Mouse (Mus musculus) telencephalon, adult 2 months (tissue): ENCODE data around the gene Fbxo30.
"Not testable (repeated sequence)": the region's sequence is repeated elsewhere in the genome, so short reads cannot be mapped to it uniquely, and the experiment has no call there.

ENCODE experiments used
- DNase-seq: peaks from one replicate; pipeline ENCODE4 v3.0.0-alpha.2; 2011; ENCODE audit warnings: low read depth, low spot score

The Fbxo30 gene

DNA sequence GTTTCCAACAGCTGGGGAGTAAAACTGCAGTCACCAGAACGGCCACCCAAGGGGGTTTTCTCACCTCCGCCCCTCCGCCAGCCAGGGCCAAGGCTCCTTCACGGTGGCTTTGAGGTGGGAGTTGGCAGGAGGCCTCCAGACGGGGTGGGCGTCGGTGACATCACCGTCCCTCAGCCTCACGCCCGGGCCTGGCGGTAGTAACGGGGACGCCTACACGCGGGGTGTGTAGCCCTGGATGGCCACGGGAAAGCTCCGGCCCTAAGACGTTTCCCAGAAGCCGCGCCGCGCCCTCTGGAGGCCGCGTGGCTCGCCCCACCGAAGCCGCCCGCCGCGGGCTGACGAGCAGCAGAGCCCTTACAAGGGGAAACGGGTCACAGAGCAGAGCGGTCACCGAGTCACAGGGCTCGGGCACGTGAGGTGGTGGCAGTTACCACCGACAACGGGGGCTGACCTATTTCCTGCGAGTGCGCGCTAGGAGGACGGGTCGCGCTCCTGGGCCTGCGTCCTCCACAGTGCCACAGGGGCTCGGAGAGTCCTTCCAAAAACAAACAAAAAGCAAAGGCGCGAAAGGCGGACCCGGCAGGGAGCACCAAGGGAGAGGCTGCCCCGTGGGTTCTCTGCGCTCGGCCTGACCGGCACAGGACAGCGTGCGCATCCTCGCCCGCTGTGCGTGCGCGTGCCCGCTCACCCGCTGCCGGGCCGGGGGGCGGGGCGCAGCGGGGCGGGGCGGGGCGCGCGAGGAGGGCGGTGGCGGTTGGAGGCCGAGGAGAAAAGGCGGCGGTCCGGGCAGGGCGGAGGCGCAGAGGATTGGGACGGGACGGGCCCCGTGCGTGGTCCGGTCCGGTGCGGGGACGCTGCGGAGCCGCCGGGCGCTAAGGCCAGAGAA lies at the start of gene Fbxo30:
Gene Fbxo30, plus strand, starts transcription at position 753 of the 886 bp plus-strand sequence.
- DNase-seq = peak; percentile 61

DNA sequence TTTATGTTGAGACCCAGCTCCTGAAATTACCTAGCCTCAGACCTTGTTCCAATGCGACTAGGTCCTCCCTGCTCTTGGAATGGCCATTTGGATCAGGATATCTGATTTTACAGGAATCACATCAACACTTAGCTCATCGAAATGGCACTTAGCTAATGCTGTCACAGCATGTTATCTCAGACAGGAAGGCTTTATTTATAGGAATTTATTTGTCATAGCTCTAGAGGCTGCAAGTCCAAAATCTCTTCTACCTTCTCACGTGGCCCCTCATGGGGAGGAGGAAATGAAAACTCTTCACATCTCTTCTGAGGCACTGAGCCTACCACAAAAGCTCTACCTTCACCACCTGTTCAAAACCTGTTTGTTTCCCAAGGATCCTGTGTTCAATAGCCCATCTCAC lies 47.9 kb upstream of the Fbxo30 start:
- DNase-seq = no peak

- not testable (repeated sequence) for DNase-seq
Measured at GRCm38 (mm10) chr10:11242988-11243387, 38.1 kb upstream of the Fbxo30 start.

GRCm38 (mm10) chr10:11248210-11248609 lies 32.9 kb upstream of the Fbxo30 start:
- no peak for DNase-seq

DNA sequence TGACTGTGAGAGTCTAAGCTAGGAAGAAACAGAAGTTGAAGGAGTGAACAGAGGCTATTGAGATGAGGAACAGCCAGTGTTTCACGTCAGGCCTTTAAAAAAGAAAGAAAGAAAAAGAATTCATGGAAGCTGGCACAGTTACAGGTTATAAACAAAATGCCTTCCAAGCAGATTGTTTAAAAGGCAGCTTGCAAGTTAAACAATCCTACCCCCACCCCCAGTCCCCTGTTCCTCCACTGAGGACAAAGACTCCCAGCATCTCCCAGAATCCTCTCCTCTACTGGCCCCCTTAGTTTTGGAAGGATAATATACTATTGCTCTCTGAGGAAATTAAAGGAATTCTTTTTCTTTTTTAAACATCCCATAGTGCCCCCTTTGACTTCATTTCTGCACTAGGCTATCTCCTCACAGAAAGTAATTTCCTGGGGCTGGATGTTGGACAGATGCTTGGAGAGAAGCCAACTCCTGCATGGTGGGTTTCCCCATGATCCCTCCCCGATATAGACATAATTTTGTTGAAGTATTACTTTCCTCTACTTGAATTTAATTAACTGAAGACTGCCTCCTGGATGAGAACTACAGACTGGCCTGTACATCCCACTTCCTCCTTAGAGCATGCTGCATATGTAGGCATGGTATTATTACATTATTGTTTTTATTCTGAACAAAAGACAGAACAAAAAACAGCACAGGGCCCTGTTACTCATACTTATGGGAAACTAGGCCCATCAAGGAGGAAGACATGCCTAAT lies 30.7 kb upstream of the Fbxo30 start:
- DNase-seq = no peak

- not testable (repeated sequence) for DNase-seq
Measured at GRCm38 (mm10) chr10:11253581-11253980, 27.5 kb upstream of the Fbxo30 start.

GRCm38 (mm10) chr10:11260119-11260518 lies 21.0 kb upstream of the Fbxo30 start:
- no peak for DNase-seq

- DNase-seq = not testable (repeated sequence)
Measured at GRCm38 (mm10) chr10:11262292-11262691, 18.8 kb upstream of the Fbxo30 start.

DNA sequence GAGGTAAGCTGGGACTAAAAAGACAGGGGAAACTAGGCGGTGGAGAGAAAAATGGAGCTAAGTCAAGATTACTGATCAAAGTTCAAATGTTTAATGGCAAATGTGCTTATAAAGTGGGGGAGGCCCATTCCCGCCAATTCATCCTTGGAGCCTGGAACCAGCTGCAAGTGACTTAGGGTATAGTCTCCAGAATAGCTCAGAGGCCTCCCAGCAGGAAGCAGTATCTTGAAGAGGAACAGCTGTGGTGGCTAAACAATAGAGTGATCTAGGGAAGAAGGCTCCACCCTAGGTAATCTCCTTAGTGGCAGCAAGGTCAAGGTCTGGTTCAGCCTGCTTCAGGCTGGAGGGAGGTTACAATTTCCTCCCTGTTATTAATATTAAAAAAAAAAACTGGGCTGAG lies 17.3 kb upstream of the Fbxo30 start:
- DNase-seq = not testable (repeated sequence)

GRCm38 (mm10) chr10:11269165-11269564 lies 12.0 kb upstream of the Fbxo30 start:
- DNase-seq = no peak

GRCm38 (mm10) chr10:11274431-11274830 lies 6.7 kb upstream of the Fbxo30 start:
- no peak for DNase-seq

GRCm38 (mm10) chr10:11280235-11280577 lies 924 bp upstream of the Fbxo30 start:
- DNase-seq = no peak

DNA sequence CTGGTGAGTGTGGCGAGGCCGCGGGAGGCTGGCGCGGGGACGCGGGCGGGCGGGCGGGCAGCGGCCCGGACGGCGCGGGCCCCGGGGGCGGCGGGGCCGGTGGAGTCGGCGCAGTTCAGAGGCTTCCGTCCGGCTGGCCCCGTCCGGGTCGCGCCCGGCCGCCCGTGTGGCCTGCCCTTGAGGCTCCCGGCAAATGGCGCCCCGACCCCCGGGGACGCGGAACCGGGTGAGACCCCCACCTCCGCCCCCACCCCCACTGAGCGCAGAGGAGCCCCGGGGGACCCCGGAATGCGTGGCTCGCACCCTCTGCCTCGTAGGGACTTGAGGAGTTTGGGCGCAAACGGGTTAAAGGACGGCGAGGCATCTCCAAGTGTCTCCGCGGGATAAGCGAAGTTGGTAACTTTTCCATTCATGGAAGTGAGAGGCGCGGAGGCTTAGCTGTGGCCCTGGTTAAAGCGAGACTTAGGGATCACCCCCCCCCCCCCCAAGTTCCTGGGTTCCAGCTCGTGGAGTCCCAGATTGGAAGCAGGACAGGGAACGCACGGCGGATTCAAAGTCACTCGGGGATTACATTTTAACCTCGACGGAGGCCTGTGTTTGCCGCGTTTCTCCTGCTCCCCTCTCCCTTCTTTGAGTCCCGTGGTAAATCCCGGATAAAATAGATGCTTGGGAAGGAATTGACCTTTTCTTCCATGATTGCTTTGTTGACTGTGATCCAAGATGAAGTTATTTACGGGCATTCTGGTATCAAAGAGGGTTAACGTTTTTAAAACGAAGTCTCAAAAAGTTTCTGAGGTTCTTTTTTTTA lies 572 bp downstream of the Fbxo30 start:
- no peak for DNase-seq

- DNase-seq = no peak
Measured at GRCm38 (mm10) chr10:11282306-11282631, 1.1 kb downstream of the Fbxo30 start.

DNA sequence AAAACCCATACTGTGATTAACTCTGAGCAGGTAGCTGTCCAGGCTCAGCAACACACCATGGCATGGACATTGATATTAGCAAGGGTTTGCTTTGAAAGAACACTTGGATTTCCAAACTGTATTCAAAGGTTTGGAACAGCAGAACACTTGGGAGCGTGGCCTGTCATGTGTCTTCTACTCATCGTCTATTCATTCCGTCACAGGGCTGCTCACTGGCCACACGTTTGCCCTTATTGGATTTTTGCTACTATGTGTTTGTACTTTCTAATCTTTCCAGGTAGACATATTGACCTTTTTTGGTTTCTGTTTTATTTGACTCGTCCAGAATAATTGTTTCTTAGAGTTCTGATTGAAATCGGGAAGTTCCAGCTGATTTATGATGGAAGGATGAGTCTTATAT lies 17.3 kb downstream of the Fbxo30 start:
- no peak for DNase-seq

- no peak for DNase-seq
Measured at GRCm38 (mm10) chr10:11305365-11306053, 24.4 kb downstream of the Fbxo30 start.

- no peak for DNase-seq
Measured at GRCm38 (mm10) chr10:11306054-11306367, 24.9 kb downstream of the Fbxo30 start.

DNA sequence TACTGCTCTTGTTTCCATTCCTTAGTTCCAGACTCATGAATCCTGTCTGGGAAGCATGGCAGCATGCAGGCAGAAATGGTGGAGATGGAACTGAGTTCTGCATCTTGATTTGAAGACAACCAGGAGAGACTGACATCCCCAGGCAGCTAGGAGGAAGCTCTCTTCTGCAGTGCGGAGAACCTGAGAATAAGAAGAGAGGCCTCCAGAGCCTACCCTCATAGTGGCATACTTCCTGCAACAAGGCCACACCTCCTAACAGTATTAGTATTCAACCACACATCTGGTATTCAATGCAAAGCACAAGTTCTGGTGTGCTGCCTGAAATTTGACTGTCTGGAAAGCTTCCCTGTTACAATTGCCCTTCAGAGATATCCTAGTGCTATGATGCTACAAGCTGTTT lies 28.7 kb downstream of the Fbxo30 start:
- no peak for DNase-seq

DNA sequence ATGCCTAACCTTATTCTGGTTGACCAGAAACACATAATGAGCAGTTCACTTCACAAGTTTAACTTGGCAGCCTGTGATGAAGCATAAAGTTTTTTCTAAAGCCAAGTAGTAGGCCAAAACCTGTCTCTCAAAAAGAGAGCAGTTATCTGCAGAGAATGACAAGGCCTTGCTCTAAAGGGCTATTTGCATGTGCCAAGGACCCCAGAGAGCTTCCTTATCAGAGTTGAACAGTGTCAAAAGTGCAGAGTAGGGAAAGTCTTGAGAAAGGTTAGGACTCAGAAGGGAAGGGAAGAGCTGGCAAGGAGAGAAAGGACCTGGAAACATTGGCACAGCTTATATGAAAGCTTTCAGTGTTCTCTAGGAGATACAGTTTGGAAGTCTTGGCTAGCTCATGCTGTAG lies 29.4 kb downstream of the Fbxo30 start:
- DNase-seq = no peak

GRCm38 (mm10) chr10:11317856-11318454 lies 36.8 kb downstream of the Fbxo30 start:
- not testable (repeated sequence) for DNase-seq

GRCm38 (mm10) chr10:11319446-11319970 lies 38.4 kb downstream of the Fbxo30 start:
- DNase-seq = no peak
